Mouse (Mus musculus) brain, embryonic 14.5 days (tissue): ENCODE results near the gene Sox5.

Experiments
- CTCF ChIP-seq: fragments of 200-500 bp; IDR thresholded peaks from 2 replicates; pipeline ENCODE4 v1.5.1; 2012; ENCODE audit warnings: inconsistent platforms, mild to moderate bottlenecking, moderate library complexity, borderline replicate concordance; ENCODE audit not compliant: insufficient read depth, insufficient read length; ENCODE audit errors: extremely low read depth
- POLR2A ChIP-seq: fragments of 200-500 bp; IDR thresholded peaks from 2 replicates; pipeline ENCODE4 v1.6.1; 2012; ENCODE audit warnings: mild to moderate bottlenecking, inconsistent platforms, borderline replicate concordance; ENCODE audit not compliant: poor library complexity, insufficient read depth, insufficient read length, severe bottlenecking; ENCODE audit errors: extremely low read depth

- TF ChIP-seq CTCF (no peak), POLR2A (no peak)
These were observed 739.8 kb downstream of the Sox5 start for GRCm38 (mm10) chr6:144041941-144042340.
